Mouse (Mus musculus) heart, embryonic 14.5 days (tissue): ENCODE measurements at regions not wholly inside any gene's neighbourhood (a gene's known extent, or its start where the extent isn't known, plus 50 kb on each side); places are given as distances from the start of the nearest gene placed in this dataset.
A peak's percentile ranks its signal among the peaks of the same experiment; 100 is the strongest.

ENCODE experiments used
- ATAC-seq: fragments of 200-750 bp; cut with Nextera tagmentation; 2 replicates; pipeline ENCODE4 v1.8.0; 2017; ENCODE audit warnings: low read depth, moderate TSS enrichment; ENCODE audit not compliant: insufficient number of reproducible peaks, insufficient read depth, low FRiP score
- H3K27ac ChIP-seq, 2 experiments: fragments of 200-500 bp in 1 of 2; fragments of 300-500 bp in 1 of 2; sonication (generic) in 1 of 2; replicated peaks in 1 of 2; 2 replicates each; pipeline ENCODE4 v1.5.1; 2012 to 2014; ENCODE audit warnings: low read depth in 2 of 2, low read length in 2 of 2, control low read depth in 1 of 2, mild to moderate bottlenecking in 1 of 2, mixed read lengths in 1 of 2; ENCODE audit not compliant: control insufficient read depth in 1 of 2, insufficient read depth in 1 of 2
- H3K27me3 ChIP-seq: fragments of 300-500 bp; sonication (generic); 2 replicates; pipeline ENCODE4 v1.6.1; 2014; ENCODE audit warnings: mild to moderate bottlenecking, low read length, control low read depth; ENCODE audit not compliant: control insufficient read depth, insufficient read depth
- H3K36me3 ChIP-seq: fragments of 300-500 bp; sonication (generic); 2 replicates; pipeline ENCODE4 v1.6.1; 2014; ENCODE audit warnings: mild to moderate bottlenecking, control low read depth, low read length, mixed read lengths; ENCODE audit not compliant: control insufficient read depth, insufficient read depth
- H3K4me1 ChIP-seq, 2 experiments: fragments of 200-500 bp in 1 of 2; fragments of 300-500 bp in 1 of 2; sonication (generic) in 1 of 2; 2 replicates each; pipeline ENCODE4 v1.6.1; 2012 to 2014; ENCODE audit warnings: low read length in 2 of 2, control low read depth in 1 of 2, mixed read lengths in 1 of 2; ENCODE audit not compliant: control insufficient read depth in 2 of 2, insufficient read depth in 2 of 2
- H3K4me2 ChIP-seq: fragments of 300-500 bp; sonication (generic); 2 replicates; pipeline ENCODE4 v1.6.1; 2014; ENCODE audit warnings: mild to moderate bottlenecking, low read length
- H3K4me3 ChIP-seq, 2 experiments: fragments of 200-500 bp in 1 of 2; fragments of 300-500 bp in 1 of 2; sonication (generic) in 1 of 2; 2 replicates each; pipeline ENCODE4 v1.5.1; 2012 to 2014; ENCODE audit warnings: low read length in 2 of 2, mild to moderate bottlenecking in 2 of 2, control low read depth in 1 of 2, low read depth in 1 of 2, moderate library complexity in 1 of 2; ENCODE audit not compliant: control insufficient read depth in 1 of 2, insufficient read depth in 1 of 2
- H3K9ac ChIP-seq: fragments of 300-500 bp; sonication (generic); 2 replicates; pipeline ENCODE4 v1.6.1; 2014; ENCODE audit warnings: mild to moderate bottlenecking, low read length
- H3K9me3 ChIP-seq: fragments of 300-500 bp; sonication (generic); 2 replicates; pipeline ENCODE4 v1.6.1; 2016; ENCODE audit warnings: low read length, control low read depth; ENCODE audit not compliant: control insufficient read depth
- WGBS: fragments of 180-500 bp; shearing (Covaris S2); extraction: QIAGEN DNeasy Blood & Tissue Kit; methylation state at CpG from one replicate; pipeline ENCODE4 v1.1.7; 2014; 5-methylcytosine and 5-hydroxymethylcytosine counted together

- no peak for ATAC-seq
- no peak overlapping the region for H3K9ac ChIP-seq
- no peak overlapping the region for H3K4me3 ChIP-seq
These were observed 128.4 kb upstream of the Slc38a2 start for GRCm38 (mm10) chr15:96827931-96828330.

GRCm38 (mm10) chr15:96818435-96818834, 118.9 kb upstream of the Slc38a2 start:
- no peak overlapping the region for H3K4me2 ChIP-seq
- no peaks in the 10 kb centered on the region for H3K9me3 ChIP-seq
- no peaks in the 10 kb centered on the region for H3K36me3 ChIP-seq
- WGBS: 85% methylated on average over 7 of the region's 7 CpGs
- no peak overlapping the region for H3K4me3 ChIP-seq
- H3K27me3 ChIP-seq: no peaks in the 10 kb centered on the region
- H3K27ac ChIP-seq: no peak overlapping the region
- H3K9ac ChIP-seq: no peak overlapping the region
- H3K4me1 ChIP-seq: no peaks in the 10 kb centered on the region
- no peak for ATAC-seq

More at GRCm38 (mm10) chr15:96827931-96828330, 128.4 kb upstream of the Slc38a2 start:
- H3K27ac ChIP-seq: no peak overlapping the region
- WGBS: 68% methylated on average over 8 of the region's 8 CpGs
- H3K4me1 ChIP-seq: peaks cover 4 to 6% of the 10 kb centered on the region in 2 experiments; a peak in 2 of 4 replicates
- H3K27me3 ChIP-seq: no peaks in the 10 kb centered on the region
- H3K36me3 ChIP-seq: no peaks in the 10 kb centered on the region
- H3K4me2 ChIP-seq: no peak overlapping the region
- H3K9me3 ChIP-seq: no peaks in the 10 kb centered on the region

GRCm38 (mm10) chr15:96817626-96818025, 118.1 kb upstream of the Slc38a2 start:
- WGBS: 89% methylated on average over 5 of the region's 5 CpGs
- H3K9me3 ChIP-seq: no peaks in the 10 kb centered on the region
- no peaks in the 10 kb centered on the region for H3K36me3 ChIP-seq
- no peak for ATAC-seq
- H3K4me2 ChIP-seq: no peak overlapping the region
- no peak overlapping the region for H3K4me3 ChIP-seq
- H3K4me1 ChIP-seq: no peaks in the 10 kb centered on the region
- H3K9ac ChIP-seq: no peak overlapping the region
- no peak overlapping the region for H3K27ac ChIP-seq
- no peaks in the 10 kb centered on the region for H3K27me3 ChIP-seq

- Histone ChIP-seq H3K4me2 (no peak overlapping the region), H3K9me3 (peaks cover 2% of the 10 kb centered on the region; the same call in 1 of the 2 replicates), H3K4me1 (no peaks in the 10 kb centered on the region), H3K4me3 (no peak overlapping the region), H3K27ac (no peak overlapping the region), H3K36me3 (no peaks in the 10 kb centered on the region), H3K9ac (no peak overlapping the region), H3K27me3 (no peaks in the 10 kb centered on the region)
- 66% methylated on average over 5 of the region's 5 CpGs for WGBS
- no peak for ATAC-seq
These were observed 117.6 kb upstream of the Slc38a2 start for GRCm38 (mm10) chr15:96816997-96817570.

- Histone ChIP-seq H3K9me3 (peaks cover 8% of the 10 kb centered on the region), H3K27me3 (no peaks in the 10 kb centered on the region), H3K9ac (no peak overlapping the region), H3K4me1 (no peaks in the 10 kb centered on the region), H3K4me2 (no peak overlapping the region), H3K27ac (no peak overlapping the region), H3K36me3 (no peaks in the 10 kb centered on the region), H3K4me3 (no peak overlapping the region)
- ATAC-seq: no peak
- 64% methylated on average over 2 of the region's 2 CpGs for WGBS
These were observed 113.9 kb upstream of the Slc38a2 start for GRCm38 (mm10) chr15:96813472-96813871.

GRCm38 (mm10) chr15:96802729-96803053, 103.2 kb upstream of the Slc38a2 start:
- WGBS: 21% methylated on average over 1 of the region's 1 CpGs
- no peak overlapping the region for H3K4me2 ChIP-seq
- no peaks in the 10 kb centered on the region for H3K9me3 ChIP-seq
- H3K9ac ChIP-seq: no peak overlapping the region
- H3K27me3 ChIP-seq: no peaks in the 10 kb centered on the region
- no peaks in the 10 kb centered on the region for H3K36me3 ChIP-seq
- peak; percentile 64; the same call in 1 of the 2 replicates for ATAC-seq
- peaks cover 11 to 29% of the 10 kb centered on the region in 2 experiments for H3K4me1 ChIP-seq
- H3K27ac ChIP-seq: peak overlapping the region; percentile 59 to 81
- no peak overlapping the region for H3K4me3 ChIP-seq

- WGBS: 43% methylated on average over 9 of the region's 9 CpGs
- Histone ChIP-seq H3K27me3 (no peaks in the 10 kb centered on the region), H3K36me3 (no peaks in the 10 kb centered on the region), H3K4me3 (no peak overlapping the region), H3K4me2 (no peak overlapping the region), H3K9ac (no peak overlapping the region), H3K27ac (peak overlapping the region; percentile 79 to 81), H3K9me3 (no peaks in the 10 kb centered on the region), H3K4me1 (peaks cover 11 to 34% of the 10 kb centered on the region in 2 experiments)
- ATAC-seq: 0 out of 2 replicates have a peak, but pooled peaks have one; percentile 31
These were observed 102.7 kb upstream of the Slc38a2 start for GRCm38 (mm10) chr15:96802034-96802728.
